Mouse (Mus musculus): ENCODE measurements around the gene Cacna1a. TPM values are rescaled to one million over a fixed set of nuclear protein-coding genes. Genes with fewer than 3 reads are reported as not detected.

The Cacna1a gene
- polyA plus RNA-seq, 1 experiment from 2014 or later = 22.3 TPM

GRCm38 (mm10) chr8:84585311-84585710, 197.1 kb downstream of the Cacna1a start:
- no peak for ATAC-seq (ENCODE audit: low FRiP score, low read depth)
- Histone ChIP-seq H3K36me3 (peaks cover 39% of the 10 kb centered on the region), H3K27me3 (no peaks in the 10 kb centered on the region), H3K4me3 (no peak overlapping the region), H3K9ac (no peak overlapping the region), H3K4me2 (no peak overlapping the region), H3K9me3 (no peaks in the 10 kb centered on the region), H3K4me1 (replicated peaks) (no peaks in the 10 kb centered on the region), H3K27ac (replicated peaks) (no peak overlapping the region)
- WGBS = 38% methylated on average over 1 of the region's 1 CpGs

- 55% methylated on average over 2 of the region's 2 CpGs for WGBS
- H3K9me3 ChIP-seq = no peaks in the 10 kb centered on the region
- no peaks in the 10 kb centered on the region for H3K4me1 ChIP-seq (replicated peaks)
- ATAC-seq (ENCODE audit: low FRiP score, low read depth) = no peak
- H3K4me2 ChIP-seq = no peak overlapping the region
- H3K27ac ChIP-seq (replicated peaks) = no peak overlapping the region
- peaks cover 36% of the 10 kb centered on the region for H3K36me3 ChIP-seq
- H3K9ac ChIP-seq = no peak overlapping the region
- H3K4me3 ChIP-seq = no peak overlapping the region
- H3K27me3 ChIP-seq = no peaks in the 10 kb centered on the region
Measured at GRCm38 (mm10) chr8:84586221-84586620, 198.0 kb downstream of the Cacna1a start.

- WGBS = 72% methylated on average over 11 of the region's 11 CpGs
- peaks cover 28% of the 10 kb centered on the region for H3K36me3 ChIP-seq
Measured at GRCm38 (mm10) chr8:84588498-84588897, 200.3 kb downstream of the Cacna1a start.

GRCm38 (mm10) chr8:84592015-84592662, 203.9 kb downstream of the Cacna1a start:
- Histone ChIP-seq H3K27ac (replicated peaks) (no peak overlapping the region), H3K27me3 (no peaks in the 10 kb centered on the region), H3K9ac (no peak overlapping the region), H3K4me2 (no peak overlapping the region), H3K4me1 (replicated peaks) (peaks cover 4% of the 10 kb centered on the region; the same call in 1 of the 2 replicates), H3K4me3 (no peak overlapping the region), H3K36me3 (peaks cover 10% of the 10 kb centered on the region; the same call in 1 of the 2 replicates), H3K9me3 (no peaks in the 10 kb centered on the region)
- no peak for ATAC-seq (ENCODE audit: low FRiP score, low read depth)
- 25% methylated on average over 15 of the region's 15 CpGs for WGBS

More at GRCm38 (mm10) chr8:84588498-84588897, 200.3 kb downstream of the Cacna1a start:
- no peak overlapping the region for H3K4me3 ChIP-seq
- no peak overlapping the region for H3K27ac ChIP-seq (replicated peaks)
- H3K4me2 ChIP-seq = no peak overlapping the region
- H3K9me3 ChIP-seq = no peaks in the 10 kb centered on the region
- no peaks in the 10 kb centered on the region for H3K27me3 ChIP-seq
- H3K9ac ChIP-seq = no peak overlapping the region
- peaks cover 4% of the 10 kb centered on the region; the same call in 1 of the 2 replicates for H3K4me1 ChIP-seq (replicated peaks)
- ATAC-seq (ENCODE audit: low FRiP score, low read depth) = no peak

GRCm38 (mm10) chr8:84593143-84593542, 204.9 kb downstream of the Cacna1a start:
- H3K4me2 ChIP-seq = no peak overlapping the region
- H3K4me1 ChIP-seq (replicated peaks) = peaks cover 4% of the 10 kb centered on the region; the same call in 1 of the 2 replicates
- peaks cover under 1% of the 10 kb centered on the region; the same call in 1 of the 2 replicates for H3K36me3 ChIP-seq
- H3K27me3 ChIP-seq = no peaks in the 10 kb centered on the region
- WGBS = 91% methylated on average over 1 of the region's 1 CpGs
- H3K9me3 ChIP-seq = no peaks in the 10 kb centered on the region
- H3K4me3 ChIP-seq = no peak overlapping the region
- H3K27ac ChIP-seq (replicated peaks) = no peak overlapping the region
- no peak for ATAC-seq (ENCODE audit: low FRiP score, low read depth)
- H3K9ac ChIP-seq = no peak overlapping the region

GRCm38 (mm10) chr8:84594099-84594780, 206.0 kb downstream of the Cacna1a start:
- no peaks in the 10 kb centered on the region for H3K9me3 ChIP-seq
- 68% methylated on average over 9 of the region's 9 CpGs for WGBS
- H3K4me1 ChIP-seq (replicated peaks) = peaks cover 4% of the 10 kb centered on the region; the same call in 1 of the 2 replicates
- no peak overlapping the region for H3K27ac ChIP-seq (replicated peaks)
- H3K27me3 ChIP-seq = no peaks in the 10 kb centered on the region
- no peak overlapping the region for H3K4me2 ChIP-seq
- no peak overlapping the region for H3K9ac ChIP-seq
- H3K4me3 ChIP-seq = no peak overlapping the region
- no peak for ATAC-seq (ENCODE audit: low FRiP score, low read depth)
- no peaks in the 10 kb centered on the region for H3K36me3 ChIP-seq

- Histone ChIP-seq H3K4me1 (replicated peaks) (peaks cover 14% of the 10 kb centered on the region), H3K9ac (no peak overlapping the region), H3K4me3 (no peak overlapping the region), H3K27me3 (no peaks in the 10 kb centered on the region), H3K9me3 (no peaks in the 10 kb centered on the region), H3K4me2 (no peak overlapping the region), H3K36me3 (no peaks in the 10 kb centered on the region), H3K27ac (replicated peaks) (no peak overlapping the region)
- no peak for ATAC-seq (ENCODE audit: low FRiP score, low read depth)
- 24% methylated on average over 9 of the region's 9 CpGs for WGBS
Measured at GRCm38 (mm10) chr8:84595648-84596047, 207.4 kb downstream of the Cacna1a start.

GRCm38 (mm10) chr8:84599401-84599800, 211.2 kb downstream of the Cacna1a start:
- WGBS = 96% methylated on average over 1 of the region's 1 CpGs
- Histone ChIP-seq H3K9ac (no peak overlapping the region), H3K4me1 (replicated peaks) (peaks cover 20% of the 10 kb centered on the region), H3K36me3 (peaks cover 4% of the 10 kb centered on the region), H3K27ac (replicated peaks) (no peak overlapping the region), H3K4me3 (no peak overlapping the region), H3K4me2 (no peak overlapping the region), H3K27me3 (no peaks in the 10 kb centered on the region), H3K9me3 (no peaks in the 10 kb centered on the region)
- no peak for ATAC-seq (ENCODE audit: low FRiP score, low read depth)

GRCm38 (mm10) chr8:84600311-84600907, 212.2 kb downstream of the Cacna1a start:
- Histone ChIP-seq H3K9ac (peak overlapping the region; percentile 21), H3K27me3 (no peaks in the 10 kb centered on the region), H3K27ac (replicated peaks) (no peak overlapping the region), H3K36me3 (peaks cover 4% of the 10 kb centered on the region), H3K4me2 (peak overlapping the region; percentile 51), H3K4me1 (replicated peaks) (peaks cover 20% of the 10 kb centered on the region), H3K9me3 (no peaks in the 10 kb centered on the region), H3K4me3 (peak overlapping the region; percentile 18)
- ATAC-seq (ENCODE audit: low FRiP score, low read depth) = no peak
- WGBS = 6% methylated on average over 25 of the region's 26 CpGs

- Histone ChIP-seq H3K27ac (replicated peaks) (no peak overlapping the region), H3K4me2 (peak overlapping the region; percentile 51), H3K4me1 (replicated peaks) (peaks cover 20% of the 10 kb centered on the region), H3K9me3 (no peaks in the 10 kb centered on the region), H3K4me3 (0 out of 2 replicates have a peak overlapping the region, but pooled peaks have one; percentile 5), H3K9ac (no peak overlapping the region), H3K36me3 (peaks cover 4% of the 10 kb centered on the region), H3K27me3 (no peaks in the 10 kb centered on the region)
- WGBS = 13% methylated on average over 19 of the region's 19 CpGs
- 0 out of 2 replicates have a peak, but pooled peaks have one; percentile 27 for ATAC-seq (ENCODE audit: low FRiP score, low read depth)
Measured at GRCm38 (mm10) chr8:84601221-84601751, 213.0 kb downstream of the Cacna1a start.

- Histone ChIP-seq H3K9ac (no peak overlapping the region), H3K4me1 (replicated peaks) (peaks cover 9% of the 10 kb centered on the region), H3K9me3 (no peaks in the 10 kb centered on the region), H3K27me3 (no peaks in the 10 kb centered on the region), H3K27ac (replicated peaks) (no peak overlapping the region), H3K36me3 (peaks cover 15% of the 10 kb centered on the region; the same call in 1 of the 2 replicates), H3K4me2 (no peak overlapping the region), H3K4me3 (no peak overlapping the region)
- WGBS = 26% methylated on average over 16 of the region's 16 CpGs
- ATAC-seq (ENCODE audit: low FRiP score, low read depth) = no peak
Measured at GRCm38 (mm10) chr8:84614512-84615223, 226.4 kb downstream of the Cacna1a start.
